Mouse (Mus musculus): ENCODE data around the gene Ss18l2.

The Ss18l2 gene

DNA sequence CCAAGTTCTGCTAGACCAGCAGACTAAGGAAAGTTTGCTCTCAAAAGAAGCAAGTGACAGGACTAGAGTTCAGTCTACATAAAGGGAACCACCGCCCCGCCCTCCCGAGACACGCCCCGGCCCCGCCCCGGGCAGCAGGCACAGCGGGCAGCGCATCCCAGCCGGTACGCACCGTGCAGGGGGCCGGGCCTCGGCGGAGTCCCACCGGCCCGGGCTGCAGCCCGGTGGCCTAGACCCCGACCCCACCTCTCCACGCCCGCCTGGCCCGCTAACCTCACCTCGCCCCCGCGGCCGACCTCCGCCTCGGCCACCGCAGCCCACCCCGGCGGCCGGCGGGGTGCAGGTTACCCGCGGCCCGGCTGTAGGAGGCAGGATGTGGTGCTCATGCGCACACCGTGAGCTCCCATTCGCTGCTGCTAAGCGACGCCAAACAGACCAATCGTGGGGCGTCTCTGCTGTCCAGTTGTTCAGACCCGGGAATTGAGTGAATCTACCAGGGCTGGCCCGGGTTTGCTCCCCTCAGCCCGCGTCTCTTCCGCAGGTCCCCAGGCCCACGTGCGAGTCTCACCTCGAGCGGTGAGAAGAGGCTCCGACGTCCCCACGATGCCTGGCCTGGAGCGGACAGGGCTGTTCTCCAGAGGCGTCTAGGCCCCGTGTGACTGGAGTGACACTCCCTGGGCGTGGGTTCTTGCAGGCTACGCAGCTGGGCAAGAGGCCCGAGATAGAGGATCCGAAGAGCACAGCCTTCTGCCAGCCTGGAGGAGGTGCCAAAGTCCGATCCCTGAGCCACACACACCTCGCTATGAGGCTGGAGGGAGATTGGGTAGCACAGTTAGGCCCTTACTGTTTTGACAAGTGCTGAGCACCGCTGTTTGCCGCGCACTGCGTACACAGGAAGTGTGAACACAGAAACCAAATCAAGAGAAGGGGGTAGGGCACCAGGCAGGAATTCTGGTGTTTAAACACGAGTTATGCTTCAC lies 5.2 kb upstream of the Ss18l2 start, which contains the start of gene Sec22c:
TSS of gene Sec22c (minus strand) at position 845 of the 980 bp plus-strand sequence.
- DNase-seq: peak; percentile 93

DNA sequence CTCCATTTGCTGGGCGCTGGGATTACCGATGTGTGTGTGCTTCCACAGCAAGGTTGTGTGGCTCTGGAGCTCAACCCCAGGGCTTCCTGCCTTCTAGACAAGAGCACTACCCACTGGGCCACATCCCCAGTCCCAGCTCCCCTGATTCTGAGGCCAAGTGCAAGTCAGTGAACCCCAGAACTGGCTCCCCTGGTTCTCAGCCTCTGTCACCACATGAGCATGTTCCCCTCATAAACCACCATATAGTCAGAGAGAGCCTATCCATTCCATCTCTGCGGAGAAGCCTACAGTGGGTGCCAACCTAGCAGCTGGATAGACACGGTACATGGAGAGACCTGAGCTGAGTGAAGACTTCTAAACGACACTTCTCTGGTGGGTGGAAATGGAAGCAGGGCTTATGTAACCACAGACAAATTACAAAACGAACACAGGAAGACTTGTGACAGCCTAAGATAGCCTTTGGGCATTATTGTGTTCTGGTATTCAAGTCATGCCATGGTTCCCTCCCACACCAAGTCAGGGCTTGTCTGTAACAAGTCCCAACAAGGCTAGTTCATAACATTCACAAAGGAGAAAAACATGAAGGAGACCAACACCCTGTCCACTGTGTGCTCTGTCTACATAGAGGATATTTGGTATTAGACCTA lies 4.0 kb upstream of the Ss18l2 start:
- no peak for DNase-seq

DNA sequence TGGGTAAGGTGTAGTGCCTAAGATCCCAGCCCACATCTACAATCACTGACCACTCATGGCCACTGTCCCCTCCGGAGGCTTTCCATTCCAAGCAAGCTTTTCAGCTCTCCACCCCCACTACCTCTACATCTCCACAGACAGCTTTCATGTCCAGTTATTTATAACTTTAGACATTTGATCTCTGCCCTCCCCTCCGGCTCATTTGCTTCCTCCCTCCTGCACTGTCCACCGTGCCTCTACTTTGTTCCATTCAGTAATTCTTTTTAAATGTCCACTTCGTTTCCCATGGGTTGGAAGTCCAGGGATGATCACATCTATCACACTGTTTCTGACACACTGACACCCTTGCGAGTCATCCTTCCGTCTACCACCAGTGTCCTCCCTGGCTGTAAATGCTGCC lies 2.3 kb upstream of the Ss18l2 start:
- DNase-seq: no peak

DNA sequence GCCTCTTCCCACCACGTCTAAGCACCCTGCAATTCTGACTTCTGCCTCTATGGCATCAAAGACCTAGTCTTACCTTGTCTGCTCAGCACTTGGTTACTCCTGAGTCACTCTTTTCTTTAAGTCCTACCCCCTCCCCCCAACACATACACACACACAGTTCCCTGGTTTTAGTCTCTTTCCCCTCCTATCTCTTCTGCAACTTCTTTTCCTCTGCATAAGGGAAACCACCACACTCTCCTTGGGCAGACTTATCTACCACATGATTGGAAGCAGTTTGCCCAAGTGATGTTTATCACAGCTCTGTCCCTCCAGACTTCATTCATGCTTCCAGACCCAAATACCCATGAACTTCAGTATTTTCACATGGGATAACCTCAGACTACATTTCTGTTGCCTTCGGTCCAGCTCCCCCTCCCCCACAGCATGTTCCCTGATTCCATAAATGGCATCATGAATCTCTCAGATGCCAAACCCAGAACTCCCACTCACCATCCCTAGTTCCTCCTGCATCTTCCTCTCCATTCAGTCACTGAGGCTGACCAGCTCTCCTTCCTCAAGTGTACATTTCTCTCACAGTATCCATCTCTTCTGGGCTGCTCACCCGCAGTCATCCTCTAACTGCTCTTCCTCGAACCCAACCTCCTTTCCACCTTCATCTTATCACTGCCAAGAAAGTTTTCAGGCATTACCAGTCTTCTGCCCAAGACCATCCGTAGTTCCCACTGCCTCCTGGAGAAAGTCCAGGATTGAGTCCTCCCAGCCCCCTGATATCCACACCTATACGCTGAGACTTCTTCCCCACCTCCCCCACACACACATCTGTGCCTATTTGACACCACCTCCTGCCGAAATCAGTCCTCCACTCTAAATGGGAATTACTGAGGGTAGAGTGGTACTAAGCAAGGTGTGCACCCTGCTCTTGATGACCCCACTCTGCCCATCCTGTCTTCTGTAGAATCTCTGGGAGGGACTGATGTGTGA lies 1.3 kb upstream of the Ss18l2 start:
- no peak for DNase-seq

DNA sequence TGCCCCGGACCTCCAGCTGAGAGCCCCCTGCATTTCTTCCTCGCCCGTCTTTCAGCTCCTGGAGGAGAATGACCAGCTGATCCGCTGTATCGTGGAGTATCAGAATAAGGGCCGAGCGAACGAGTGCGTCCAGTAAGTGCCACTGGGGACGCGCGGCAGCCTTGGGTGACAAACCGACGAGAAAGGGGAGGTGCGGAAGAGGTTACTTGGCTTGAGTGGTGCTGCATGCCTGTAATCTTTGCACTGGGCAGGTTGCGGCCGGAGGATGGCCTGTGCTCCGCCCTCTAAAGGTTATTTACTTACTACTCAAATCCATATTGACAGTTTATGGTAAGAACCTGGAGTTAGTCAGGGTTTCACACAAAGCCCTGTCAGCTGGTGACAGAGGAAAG lies 451 bp downstream of the Ss18l2 start:
- DNase-seq: peak; percentile 43 to 65

DNA sequence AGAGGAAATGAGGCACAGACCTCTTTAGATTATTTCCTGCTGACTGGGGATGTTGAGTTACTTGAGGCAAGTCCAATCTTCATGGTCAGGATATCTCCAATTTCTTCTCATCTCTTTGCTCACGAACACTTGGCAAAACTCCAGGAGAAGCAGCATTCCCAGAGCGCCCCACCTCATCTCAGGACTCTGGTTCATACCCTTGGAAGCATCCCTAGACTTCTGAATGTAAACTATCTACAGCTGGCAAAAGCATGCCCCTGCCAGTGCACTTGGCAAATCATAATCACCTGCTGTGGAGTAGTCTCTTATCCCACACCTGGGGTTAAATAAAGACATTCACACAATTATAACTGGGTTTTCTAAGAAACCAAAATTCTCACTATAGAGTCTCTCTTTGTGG lies 6.9 kb downstream of the Ss18l2 start:
- no peak for DNase-seq

DNA sequence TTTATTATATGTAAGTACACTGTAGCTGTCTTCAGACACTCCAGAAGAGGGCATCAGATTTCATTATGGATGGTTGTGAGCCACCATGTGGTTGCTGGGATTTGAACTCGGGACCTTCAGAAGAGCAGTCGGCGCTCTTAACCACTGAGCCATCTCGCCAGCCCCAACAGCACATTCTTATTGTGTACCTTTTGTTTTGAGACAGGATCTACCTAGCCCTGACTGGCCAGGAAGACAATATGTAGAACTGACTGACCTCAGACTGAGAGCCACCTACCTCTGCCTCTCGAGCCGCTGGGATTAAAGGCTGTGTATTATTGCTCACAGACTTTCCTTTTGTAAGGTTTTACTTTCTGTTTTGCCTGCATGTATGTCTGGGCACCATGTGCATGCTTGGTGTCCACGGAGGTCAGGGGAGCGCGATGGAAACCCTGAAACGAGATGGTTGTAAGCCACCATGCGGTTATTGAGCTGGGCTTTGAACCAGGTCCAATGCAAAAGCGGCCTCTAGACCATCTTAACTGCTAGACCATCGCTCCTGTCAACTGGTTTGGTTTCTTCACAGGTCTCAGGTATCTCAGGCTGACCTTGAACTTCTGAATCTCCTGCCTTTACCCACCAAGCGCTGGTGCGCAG lies 8.1 kb downstream of the Ss18l2 start:
- DNase-seq: no peak

DNA sequence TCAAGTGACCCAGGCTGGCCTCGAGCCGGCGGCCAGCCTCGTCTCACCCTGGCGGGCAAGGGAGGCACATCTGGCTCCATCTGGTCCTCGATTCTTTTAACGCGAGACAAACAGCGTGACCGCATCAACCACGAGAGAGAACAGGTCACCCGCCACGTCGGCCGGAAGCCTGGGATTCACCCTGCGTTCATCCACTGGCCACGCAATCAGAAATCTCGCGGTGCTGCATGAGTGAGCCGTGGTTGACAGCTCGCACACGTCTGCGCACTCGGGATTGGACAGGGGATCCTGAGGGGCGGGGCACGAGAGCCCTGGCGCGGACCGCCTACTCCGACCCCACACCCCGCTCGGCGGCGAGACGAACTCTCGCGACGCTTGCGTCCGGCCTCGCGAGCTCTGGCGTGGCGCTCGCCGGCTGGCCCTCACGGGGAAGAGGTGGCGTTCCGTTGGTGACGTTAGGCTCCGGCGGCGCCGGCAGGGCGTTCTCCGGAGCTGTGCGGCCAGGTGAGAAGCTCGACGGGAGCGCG lies 8.7 kb downstream of the Ss18l2 start, which contains the start of gene Nktr:
TSS of gene Nktr (plus strand) at position 378 of the 527 bp plus-strand sequence.
- peak; percentile 98 to 99 for DNase-seq

DNA sequence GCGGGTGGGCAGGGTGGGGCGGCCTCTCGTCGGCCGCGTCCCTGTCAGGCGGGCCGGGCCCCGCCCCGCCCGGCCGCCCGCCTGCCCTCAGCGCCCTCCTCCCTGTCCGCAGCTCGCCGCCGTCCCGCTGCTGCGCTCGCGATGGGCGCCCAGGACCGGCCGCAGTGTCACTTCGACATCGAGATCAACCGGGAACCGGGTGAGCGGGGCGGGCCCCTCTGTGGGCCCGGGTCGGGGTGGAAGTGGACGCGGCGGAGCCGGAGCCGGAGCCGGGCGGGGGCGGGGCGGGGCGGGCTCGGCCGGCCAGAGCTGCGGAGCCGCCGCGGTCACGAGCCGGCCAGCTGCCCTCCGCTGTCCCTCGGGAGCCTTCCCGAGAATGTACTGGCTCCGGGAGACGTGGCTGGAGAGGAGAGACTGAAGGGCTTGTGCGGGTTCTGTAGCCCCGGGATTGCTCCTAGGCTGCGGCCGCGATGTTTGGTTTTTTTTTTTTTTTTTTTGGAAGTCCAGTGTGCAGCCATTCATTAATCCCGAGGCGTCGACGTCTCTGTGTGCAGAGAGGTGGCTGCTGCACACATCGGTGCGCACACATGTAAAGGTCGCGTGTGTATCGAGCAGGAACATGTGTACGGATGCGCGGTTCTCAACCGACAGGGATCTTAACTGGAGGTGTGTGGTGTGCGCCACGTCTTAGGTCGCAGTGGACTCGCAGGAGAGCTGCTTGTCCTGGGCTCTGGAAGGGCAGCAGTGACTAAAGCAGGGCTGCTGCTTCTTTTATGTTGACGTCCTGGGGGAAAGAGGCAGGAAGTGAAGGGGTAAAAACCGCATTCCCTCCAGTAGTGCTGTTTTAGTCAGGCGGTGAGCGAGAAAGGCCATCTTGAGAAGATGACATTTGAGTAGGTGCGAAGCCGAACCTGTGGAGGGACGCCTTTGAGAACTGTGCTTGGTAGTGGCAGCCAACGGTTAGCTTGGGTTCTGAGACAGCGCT lies 9.5 kb downstream of the Ss18l2 start:
- peak in 1 of 2 experiments; percentile 24 for DNase-seq

DNA sequence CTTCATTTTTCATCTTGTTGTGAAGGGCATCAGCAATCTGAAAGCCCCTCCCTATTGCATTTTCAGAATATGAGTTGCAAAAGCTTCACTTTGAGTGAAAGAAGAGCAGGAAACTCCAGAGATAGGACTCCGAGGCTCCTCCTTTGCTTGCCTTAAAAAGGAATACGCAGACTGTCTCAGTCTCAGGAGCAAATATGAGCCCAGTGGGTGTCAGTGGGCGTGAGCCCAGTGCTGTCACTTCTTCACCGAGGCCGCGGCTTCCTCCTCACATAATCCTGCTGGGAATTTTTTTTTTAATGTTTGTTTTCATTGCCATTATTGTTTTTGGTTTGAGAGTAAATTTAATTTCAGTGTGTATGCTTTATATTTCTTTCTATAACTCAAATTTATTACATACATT lies 30.4 kb downstream of the Ss18l2 start:
- DNase-seq: no peak

DNA sequence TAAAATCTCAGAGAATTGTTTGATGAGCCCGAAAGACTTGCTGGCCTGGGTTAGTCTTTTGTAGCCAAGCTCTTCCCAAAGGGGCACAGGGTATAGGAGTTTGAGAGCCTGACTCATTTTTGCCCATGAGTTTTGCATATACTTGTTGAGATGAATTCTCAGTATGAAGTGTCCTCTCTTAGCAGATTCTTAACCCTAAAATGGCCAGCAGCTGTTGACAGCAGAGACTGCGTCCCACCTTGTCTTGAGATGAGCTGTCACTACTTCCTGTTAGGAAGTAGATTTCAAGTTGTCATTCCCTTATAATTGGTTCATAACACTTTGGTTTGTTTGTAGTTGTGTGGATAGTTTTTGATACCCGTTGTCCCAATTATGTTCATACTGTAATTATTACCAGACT lies 31.0 kb downstream of the Ss18l2 start:
- no peak for DNase-seq

DNA sequence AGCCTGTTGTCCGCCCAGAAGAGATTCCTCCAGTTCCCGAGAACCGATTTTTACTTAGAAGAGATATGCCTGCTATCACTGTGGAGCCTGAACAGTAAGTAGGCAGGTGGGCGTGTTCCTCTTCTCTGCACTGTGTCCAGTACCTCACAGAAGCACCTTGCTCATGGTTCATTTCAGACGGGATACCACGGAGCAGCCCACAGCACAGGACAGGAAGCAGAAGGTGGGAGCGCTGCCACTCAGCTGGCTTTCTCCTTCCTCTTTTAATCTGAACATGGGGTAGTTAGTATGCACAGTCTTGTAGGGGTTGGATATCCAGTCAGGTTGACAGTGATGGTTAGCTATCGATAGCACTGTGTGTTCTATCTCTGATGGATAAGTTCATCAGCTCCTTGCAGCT lies 33.9 kb downstream of the Ss18l2 start:
- no peak for DNase-seq

DNA sequence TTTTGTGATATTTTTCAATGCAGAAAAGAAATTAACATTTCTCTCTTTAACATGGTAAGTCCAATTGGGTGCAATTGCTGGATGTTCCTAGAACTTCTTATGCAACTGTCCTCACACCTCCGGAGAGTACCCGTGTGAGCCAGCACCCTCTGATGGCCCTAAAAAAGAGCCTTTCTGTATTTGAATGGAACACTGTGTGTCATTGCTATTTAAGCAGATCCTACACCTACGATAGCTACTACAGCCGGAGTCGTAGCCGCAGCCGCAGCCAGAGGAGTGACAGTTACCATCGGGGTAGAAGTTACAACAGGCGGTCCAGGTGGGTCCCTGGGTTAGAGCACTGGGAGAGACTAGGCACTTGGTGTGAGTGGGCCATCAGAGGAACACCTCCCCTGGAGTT lies 42.6 kb downstream of the Ss18l2 start:
- DNase-seq: no peak

DNA sequence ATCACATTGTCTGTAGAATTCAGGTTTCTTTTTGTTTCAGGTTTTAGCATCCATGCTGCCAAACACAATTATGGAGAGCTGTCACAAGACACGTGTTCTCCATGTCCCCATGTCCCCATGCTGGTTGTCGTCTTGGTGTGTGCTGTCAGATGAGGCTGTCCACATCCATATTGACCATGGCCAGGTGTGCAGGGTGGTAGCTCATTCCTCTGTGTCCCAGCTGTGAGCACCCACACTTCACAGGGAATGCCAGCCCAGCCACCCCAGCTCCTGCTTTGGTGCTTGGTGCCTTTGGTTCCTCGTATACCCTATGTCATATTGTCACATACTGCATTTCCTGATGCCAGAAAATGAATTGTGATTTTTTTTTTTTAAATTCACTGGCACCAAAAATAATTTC lies 44.5 kb downstream of the Ss18l2 start:
- no peak for DNase-seq

DNA sequence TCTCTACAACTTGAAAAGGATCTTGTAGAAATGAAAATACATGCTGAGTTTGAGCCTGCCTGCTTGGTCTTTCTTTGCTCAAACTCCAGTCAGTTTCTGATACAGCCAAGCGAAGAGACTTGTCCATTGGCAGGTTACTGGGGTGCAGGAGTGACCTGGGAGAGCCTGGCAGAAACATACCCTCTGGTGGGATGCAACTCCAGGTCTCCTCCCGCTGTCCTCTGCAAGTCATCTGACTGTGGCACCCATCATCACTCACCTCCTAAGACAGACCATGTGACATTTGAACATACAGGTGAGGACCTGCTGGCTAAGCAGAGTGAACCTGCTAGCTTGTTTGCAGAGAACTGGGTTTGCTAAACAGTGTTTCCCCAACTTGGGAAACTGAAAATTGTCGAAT lies 46.7 kb downstream of the Ss18l2 start:
- no peak for DNase-seq

DNA sequence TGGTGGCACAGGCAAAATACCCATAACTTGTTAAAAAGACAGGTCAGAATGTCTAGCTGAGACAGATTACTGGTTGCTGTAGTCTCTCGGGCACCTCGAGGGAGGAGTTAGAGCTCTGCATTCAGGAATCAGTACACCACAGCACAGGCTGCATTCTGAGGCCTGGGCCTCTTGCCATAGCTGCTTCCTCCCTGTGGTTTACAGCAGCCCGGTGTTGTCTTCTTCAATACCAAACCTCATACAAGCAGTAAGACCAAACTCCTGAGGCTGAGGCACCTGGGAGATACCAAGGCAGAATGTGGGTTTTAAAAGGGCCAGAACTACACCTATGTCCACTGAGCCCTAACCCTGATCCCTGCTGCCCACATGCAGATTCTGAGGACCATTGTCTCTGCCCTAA lies 47.3 kb downstream of the Ss18l2 start:
- DNase-seq: no peak

DNA sequence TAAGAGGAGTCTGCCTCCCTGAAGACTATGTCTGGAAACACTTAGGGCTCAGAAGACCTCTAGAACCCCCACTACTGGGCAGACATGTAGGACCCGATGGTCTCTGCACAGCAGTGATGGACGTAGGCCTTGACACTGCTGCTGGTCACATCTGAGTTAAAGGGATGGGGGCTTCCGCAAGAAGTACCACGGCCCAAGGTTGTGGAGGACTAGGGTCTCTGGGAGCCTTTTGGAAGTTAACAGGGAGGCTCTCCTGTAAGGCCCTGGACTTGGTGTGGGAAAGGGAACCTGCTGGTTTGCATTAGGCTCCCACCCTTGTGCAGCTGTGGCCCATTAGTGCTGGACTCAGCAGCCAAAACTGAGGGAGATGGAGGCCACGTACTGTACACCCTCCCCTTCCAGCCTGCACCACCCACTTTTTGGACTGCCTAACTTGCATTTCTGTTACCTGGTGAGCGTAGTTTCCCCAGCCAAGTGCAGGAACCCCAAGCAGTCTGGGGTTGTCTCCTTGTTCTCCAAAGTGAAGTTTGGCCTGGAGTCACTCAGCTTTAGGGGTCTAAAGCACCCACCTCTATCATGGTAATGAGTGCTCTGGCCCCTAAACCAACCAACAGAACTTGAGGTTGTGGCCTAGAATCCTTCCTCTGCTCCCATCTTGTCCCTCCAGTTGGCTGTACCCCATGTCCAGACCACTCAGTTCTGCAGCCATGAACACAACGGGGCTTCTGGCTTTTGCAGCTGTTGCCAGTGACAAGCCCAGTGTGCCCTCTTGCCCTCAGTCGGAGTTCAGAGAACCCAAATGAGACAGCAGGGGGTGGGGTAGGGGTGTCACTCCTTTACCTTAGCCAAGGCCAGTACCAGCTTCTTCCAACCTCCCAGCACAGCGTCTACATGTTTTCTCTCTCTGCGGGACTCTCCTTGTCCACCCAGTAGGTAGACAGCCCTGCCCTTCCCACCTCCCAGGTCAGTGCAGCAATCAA lies 48.0 kb downstream of the Ss18l2 start:
- DNase-seq: no peak

DNA sequence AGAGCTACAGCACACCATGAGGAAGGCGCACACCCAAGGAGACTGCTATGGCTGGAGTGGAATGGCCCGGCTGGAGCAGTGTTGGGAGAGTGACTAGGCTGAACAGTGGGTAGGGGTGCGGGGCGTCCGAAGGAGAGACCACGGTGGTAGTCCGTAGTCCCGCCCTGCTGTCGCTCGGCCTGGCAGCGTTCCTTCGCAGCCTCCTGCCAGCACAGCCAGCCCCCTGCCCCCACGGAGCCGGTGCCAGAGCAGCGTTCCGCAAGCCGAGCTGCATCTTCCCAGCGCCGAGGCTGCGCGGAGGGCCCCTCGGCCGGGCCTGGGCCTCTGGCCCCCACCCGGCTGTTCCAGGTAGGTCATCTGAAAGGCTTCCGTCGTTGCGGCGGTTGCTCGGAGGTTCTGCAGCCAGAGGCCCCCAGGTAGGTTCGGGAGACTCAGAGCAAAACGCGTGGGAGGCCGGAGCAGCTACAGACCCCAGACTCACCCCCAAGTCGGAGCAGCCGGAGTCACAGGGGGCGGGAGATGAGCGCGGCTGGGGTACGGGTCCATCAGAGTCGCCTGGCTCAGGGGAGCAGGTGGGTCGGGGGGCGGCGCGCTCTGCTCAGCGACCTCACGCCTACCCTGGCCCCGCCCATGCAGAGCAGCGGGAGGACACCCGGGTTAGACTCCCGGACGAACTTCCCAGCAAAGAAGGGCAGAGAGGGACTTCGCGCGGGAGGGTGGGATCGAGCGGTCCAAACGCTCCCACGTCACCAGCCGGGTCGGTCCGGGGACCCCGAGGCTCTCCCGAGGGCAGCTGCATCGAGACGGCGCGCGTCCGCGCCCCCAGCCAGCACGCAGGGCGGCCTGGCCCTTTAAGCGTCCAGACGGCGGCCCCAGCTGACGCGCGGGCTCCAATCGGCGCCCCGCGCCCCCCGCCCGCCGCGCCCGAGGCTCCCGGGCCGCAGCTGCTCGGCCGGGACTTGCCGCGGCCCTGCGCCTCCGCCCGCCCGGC lies 49.3 kb downstream of the Ss18l2 start, which contains the start of gene Zfp651:
TSS of gene Zfp651 (plus strand) at position 240 of the 991 bp plus-strand sequence.
- peak; percentile 37 to 40 for DNase-seq

Measured in lung, adult 18-20 months (tissue).